Mouse (Mus musculus) spleen, adult 2 months (tissue): ENCODE measurements around the gene Zdhhc18.

Experiments
- CTCF ChIP-seq: fragments of 200-500 bp; IDR thresholded peaks from 2 replicates; pipeline ENCODE4 v1.5.1; 2011; ENCODE audit warnings: mild to moderate bottlenecking, inconsistent platforms; ENCODE audit not compliant: insufficient read depth, insufficient read length, insufficient replicate concordance; ENCODE audit errors: extremely low read depth
- POLR2A ChIP-seq: fragments of 200-500 bp; IDR thresholded peaks from 2 replicates; pipeline ENCODE4 v1.6.1; 2011; ENCODE audit warnings: low read depth, low read length, inconsistent platforms

GRCm38 (mm10) chr4:133613026-133613425 lies 36.9 kb downstream of the Zdhhc18 start:
- TF ChIP-seq CTCF (no peak), POLR2A (no peak)
